In genomic region chrX:83220563-83220962, GRCm38 (mm10) we compare ENCODE assay signal across 19 mouse cellular contexts.
A peak's percentile ranks its signal among the peaks of the same experiment; 100 is the strongest.
DNase-seq lines count a peak whose midpoint lies in the region; TF ChIP-seq lines count a peak whose summit lies in the region.
"Had no signal": no experiment of that assay in that cellular context is flagged by ENCODE, and none has a peak within 500 bp of the region (broad histone marks: within the 10 kb centered on the region; RNA-seq: fewer than 3 reads in every experiment).

No protein-coding gene starts in this region.

- no peak for TF ChIP-seq POLR2A in cortical plate, adult 2 months (IDR thresholded peaks at IDR 0.05; ENCODE audit: extremely low read depth, insufficient read depth, low read length)

- no peaks in the 10 kb centered on the region for H3K4me1 ChIP-seq in cortical plate, adult 2 months (ENCODE audit: control insufficient read depth, insufficient read depth, low read length)
- H3K4me1 ChIP-seq: embryonic facial prominence, embryonic 12.5 days; hindbrain, embryonic 15.5 days; limb, embryonic 12.5 days; liver, embryonic 12.5 days had no signal

- DNase-seq in heart, adult 11 months, result peak; percentile 36
- no peak for DNase-seq in heart, postnatal 25 days (ENCODE audit: low spot score)
- DNase-seq in layer of hippocampus, adult 9-11 months, result peak; percentile 42
- DNase-seq in left cerebral cortex, postnatal 36 days (ENCODE audit: low spot score in 2 of 2), result peak; percentile 10
- DNase-seq in embryo, embryonic 9.5 days (ENCODE audit: extremely low spot score), result no peak
- no peak for DNase-seq in cerebellum, postnatal 4 days (ENCODE audit: low spot score in 2 of 2)
- DNase-seq: B cell, adult 2 months; cerebellum, adult 2 months; gastrocnemius, postnatal 14 days; heart, adult 2 months; heart, postnatal 4 days; lung, embryonic 14.5 days; lung, postnatal 36 days had no signal

- no peak overlapping the region for H3K4me3 ChIP-seq in cortical plate, adult 2 months (ENCODE audit: insufficient read depth, low read length)
- H3K4me3 ChIP-seq: embryonic facial prominence, embryonic 12.5 days; erythroblast, embryonic 14.5 days; heart, adult 2 months; hindbrain, embryonic 15.5 days; limb, embryonic 12.5 days; liver, embryonic 12.5 days had no signal

- peak overlapping the region; percentile 45; the same call in 1 of the 2 replicates for H3K27ac ChIP-seq in cortical plate, adult 2 months (ENCODE audit: insufficient read depth, low read length)
- H3K27ac ChIP-seq: embryonic facial prominence, embryonic 12.5 days; heart, adult 2 months; hindbrain, embryonic 15.5 days; limb, embryonic 12.5 days; liver, embryonic 12.5 days had no signal

- no peak for TF ChIP-seq CTCF in cortical plate, adult 2 months (IDR thresholded peaks at IDR 0.05; ENCODE audit: extremely low read depth, insufficient read depth, low read length)

- intact Hi-C loops in heart, postnatal 25 days (cut with DNase I), result no loop called here
- intact Hi-C loops in left cerebral cortex, postnatal 36 days (cut with DNase I), result no loop called here

Comparison
In these comparisons a context has a peak if more than half of its experiments do, and no peak if none do; other contexts are left out.
1. DNase-seq: peak in heart, adult 11 months (single experiment), layer of hippocampus, adult 9-11 months (single experiment) and left cerebral cortex, postnatal 36 days (2 of 2); none in heart, postnatal 25 days (single experiment), embryo, embryonic 9.5 days (single experiment) and cerebellum, postnatal 4 days (0 of 2).